Mouse (Mus musculus) kidney, embryonic 14.5 days (tissue): ENCODE results near the gene Slc9a8. TPM values are rescaled to one million over a fixed set of nuclear protein-coding genes. Genes with fewer than 3 reads are reported as not detected.

Source experiments
- ATAC-seq: fragments of 200-750 bp; cut with Nextera tagmentation; 2 replicates; pipeline ENCODE4 v1.8.0; 2017; ENCODE audit warnings: moderate number of reproducible peaks, mild to moderate bottlenecking, moderate TSS enrichment, moderate library complexity; ENCODE audit not compliant: low FRiP score, low TSS enrichment
- H3K27ac ChIP-seq: fragments of 300-500 bp; sonication (generic); 2 replicates; pipeline ENCODE4 v1.5.1; 2014; ENCODE audit warnings: low read depth, mild to moderate bottlenecking, low read length, moderate library complexity, mixed read lengths
- H3K27me3 ChIP-seq: fragments of 300-500 bp; sonication (generic); 2 replicates; pipeline ENCODE4 v1.6.1; 2014; ENCODE audit warnings: mild to moderate bottlenecking, low read length; ENCODE audit not compliant: control insufficient read depth, insufficient read depth
- H3K36me3 ChIP-seq: fragments of 300-500 bp; sonication (generic); 2 replicates; pipeline ENCODE4 v1.6.1; 2014; ENCODE audit warnings: low read length, mixed read lengths; ENCODE audit not compliant: control insufficient read depth, insufficient read depth
- H3K4me1 ChIP-seq: fragments of 300-500 bp; sonication (generic); 2 replicates; pipeline ENCODE4 v1.6.1; 2014; ENCODE audit warnings: low read length, mixed read lengths; ENCODE audit not compliant: control insufficient read depth, insufficient read depth
- H3K4me2 ChIP-seq: fragments of 300-500 bp; sonication (generic); replicated peaks from 2 replicates; pipeline ENCODE4 v1.6.1; 2014; ENCODE audit warnings: low read depth, mild to moderate bottlenecking, low read length
- H3K4me3 ChIP-seq: fragments of 300-500 bp; sonication (generic); 2 replicates; pipeline ENCODE4 v1.5.1; 2014; ENCODE audit warnings: mild to moderate bottlenecking, low read length
- H3K9ac ChIP-seq: fragments of 300-500 bp; sonication (generic); 2 replicates; pipeline ENCODE4 v1.6.1; 2014; ENCODE audit warnings: low read depth, mild to moderate bottlenecking, low read length, moderate library complexity
- H3K9me3 ChIP-seq: fragments of 300-500 bp; sonication (generic); 2 replicates; pipeline ENCODE4 v1.6.1; 2016; ENCODE audit warnings: low read length; ENCODE audit not compliant: control insufficient read depth
- WGBS: fragments of 180-500 bp; shearing (Covaris S2); extraction: QIAGEN DNeasy Blood & Tissue Kit; methylation state at CpG from one replicate; pipeline ENCODE4 v1.1.7; 2014; 5-methylcytosine and 5-hydroxymethylcytosine counted together
- polyA plus RNA-seq: library from polyadenylated mRNA; unstranded; fragments of >200 nt; fragmentation: Nextera tagmentation; extraction: Ambion mirVana; gene quantifications from 2 replicates; pipeline ENCODE4 v1.2.1, GENCODE M21; 2014

The Slc9a8 gene
- polyA plus RNA-seq, 1 experiment from 2014 or later: 28.6 TPM

GRCm38 (mm10) chr2:167434570-167434969, 13.1 kb downstream of the Slc9a8 start:
- Histone ChIP-seq H3K4me2 (no peak overlapping the region), H3K27me3 (no peaks in the 10 kb centered on the region), H3K9me3 (no peaks in the 10 kb centered on the region), H3K9ac (no peak overlapping the region), H3K4me3 (no peak overlapping the region), H3K4me1 (no peaks in the 10 kb centered on the region), H3K36me3 (peaks cover 28% of the 10 kb centered on the region), H3K27ac (no peak overlapping the region)
- WGBS: 96% methylated on average over 6 of the region's 6 CpGs
- ATAC-seq: no peak

- Histone ChIP-seq H3K4me3 (no peak overlapping the region), H3K27ac (no peak overlapping the region), H3K4me2 (no peak overlapping the region), H3K9ac (no peak overlapping the region), H3K27me3 (no peaks in the 10 kb centered on the region), H3K4me1 (no peaks in the 10 kb centered on the region), H3K36me3 (peaks cover 32% of the 10 kb centered on the region), H3K9me3 (no peaks in the 10 kb centered on the region)
- ATAC-seq: no peak
- WGBS: 94% methylated on average over 2 of the region's 2 CpGs
Measured at GRCm38 (mm10) chr2:167435631-167436030, 14.1 kb downstream of the Slc9a8 start.

GRCm38 (mm10) chr2:167436371-167436770, 14.9 kb downstream of the Slc9a8 start:
- Histone ChIP-seq H3K9me3 (no peaks in the 10 kb centered on the region), H3K4me1 (no peaks in the 10 kb centered on the region), H3K4me2 (no peak overlapping the region), H3K27me3 (no peaks in the 10 kb centered on the region), H3K27ac (no peak overlapping the region), H3K36me3 (peaks cover 37% of the 10 kb centered on the region), H3K9ac (no peak overlapping the region), H3K4me3 (no peak overlapping the region)
- ATAC-seq: no peak
- WGBS: 88% methylated on average over 5 of the region's 5 CpGs

GRCm38 (mm10) chr2:167439422-167439821, 17.9 kb downstream of the Slc9a8 start:
- Histone ChIP-seq H3K9me3 (no peaks in the 10 kb centered on the region), H3K4me3 (no peak overlapping the region), H3K4me2 (no peak overlapping the region), H3K9ac (no peak overlapping the region), H3K36me3 (peaks cover 52% of the 10 kb centered on the region), H3K4me1 (no peaks in the 10 kb centered on the region), H3K27ac (no peak overlapping the region), H3K27me3 (no peaks in the 10 kb centered on the region)
- ATAC-seq: no peak
- 100% methylated on average over 3 of the region's 3 CpGs for WGBS

- H3K4me3 ChIP-seq: no peak overlapping the region
- no peak for ATAC-seq
- no peak overlapping the region for H3K9ac ChIP-seq
- no peaks in the 10 kb centered on the region for H3K9me3 ChIP-seq
- no peak overlapping the region for H3K27ac ChIP-seq
- no peak overlapping the region for H3K4me2 ChIP-seq
- no peaks in the 10 kb centered on the region for H3K27me3 ChIP-seq
- peaks cover 48% of the 10 kb centered on the region for H3K36me3 ChIP-seq
- peaks cover 9% of the 10 kb centered on the region for H3K4me1 ChIP-seq
- WGBS: 91% methylated on average over 4 of the region's 4 CpGs
Measured at GRCm38 (mm10) chr2:167443411-167444193, 22.1 kb downstream of the Slc9a8 start.

- peak overlapping the region; percentile 51; the same call in 1 of the 2 replicates for H3K27ac ChIP-seq
- peaks cover 9% of the 10 kb centered on the region for H3K4me1 ChIP-seq
- no peaks in the 10 kb centered on the region for H3K9me3 ChIP-seq
- no peak overlapping the region for H3K4me3 ChIP-seq
- no peak overlapping the region for H3K4me2 ChIP-seq
- H3K27me3 ChIP-seq: no peaks in the 10 kb centered on the region
- peaks cover 56% of the 10 kb centered on the region for H3K36me3 ChIP-seq
- WGBS: 47% methylated on average over 20 of the region's 20 CpGs
- ATAC-seq: peak; percentile 74; the same call in 1 of the 2 replicates
- H3K9ac ChIP-seq: peak overlapping the region; percentile 40
Measured at GRCm38 (mm10) chr2:167445911-167446780, 24.6 kb downstream of the Slc9a8 start.

GRCm38 (mm10) chr2:167447207-167447606, 25.7 kb downstream of the Slc9a8 start:
- Histone ChIP-seq H3K36me3 (peaks cover 53% of the 10 kb centered on the region), H3K27me3 (no peaks in the 10 kb centered on the region), H3K4me1 (peaks cover 9% of the 10 kb centered on the region), H3K27ac (no peak overlapping the region), H3K4me3 (no peak overlapping the region), H3K4me2 (no peak overlapping the region), H3K9me3 (no peaks in the 10 kb centered on the region), H3K9ac (no peak overlapping the region)
- no peak for ATAC-seq
- WGBS: 97% methylated on average over 7 of the region's 7 CpGs

- 96% methylated on average over 8 of the region's 8 CpGs for WGBS
- no peaks in the 10 kb centered on the region for H3K9me3 ChIP-seq
- no peak overlapping the region for H3K4me2 ChIP-seq
- H3K27me3 ChIP-seq: no peaks in the 10 kb centered on the region
- H3K4me3 ChIP-seq: no peak overlapping the region
- H3K9ac ChIP-seq: no peak overlapping the region
- peaks cover 9% of the 10 kb centered on the region for H3K4me1 ChIP-seq
- no peak for ATAC-seq
- peaks cover 52% of the 10 kb centered on the region for H3K36me3 ChIP-seq
- no peak overlapping the region for H3K27ac ChIP-seq
Measured at GRCm38 (mm10) chr2:167447629-167448028, 26.1 kb downstream of the Slc9a8 start.
